Mouse (Mus musculus): ENCODE measurements at regions not wholly inside any gene's neighbourhood (a gene's known extent, or its start where the extent isn't known, plus 50 kb on each side); places are given as distances from the start of the nearest gene placed in this dataset.

DNA sequence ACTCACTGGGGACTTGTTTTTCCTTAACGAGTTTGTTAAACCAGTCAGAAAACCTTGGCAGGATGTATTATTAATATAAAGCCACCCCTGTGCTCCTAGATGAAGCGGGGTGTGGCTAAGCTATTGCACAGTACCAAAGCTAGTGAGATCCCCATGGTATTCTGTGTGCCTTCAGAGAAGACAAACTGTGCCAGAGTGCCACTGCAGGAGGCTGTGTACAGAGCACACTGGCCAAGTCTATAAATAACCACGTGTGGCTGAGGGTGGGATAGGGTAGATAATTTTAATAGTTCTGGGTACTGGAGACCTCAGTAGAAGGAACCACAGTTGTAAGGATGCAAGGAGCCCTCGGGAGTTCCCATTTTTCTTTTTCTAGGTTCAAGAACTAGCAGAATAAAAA is 54.7 kb upstream of the Prpf4b start:
- 71% methylated on average over 4 of the region's 4 CpGs for WGBS
- ATAC-seq (replicated peaks; ENCODE audit: low FRiP score, low read depth), result no peak
- Histone ChIP-seq H3K9ac (ENCODE audit: low read depth, low read length) (no peak overlapping the region), H3K4me3 (replicated peaks; ENCODE audit: low read depth, low read length) (no peak overlapping the region), H3K27me3 (ENCODE audit: insufficient read depth, low read length) (no peaks in the 10 kb centered on the region), H3K27ac (no peak overlapping the region), H3K4me2 (ENCODE audit: low read length) (no peak overlapping the region), H3K36me3 (ENCODE audit: insufficient read depth, low read length) (no peaks in the 10 kb centered on the region), H3K9me3 (replicated peaks; ENCODE audit: low read length) (no peaks in the 10 kb centered on the region), H3K4me1 (replicated peaks; ENCODE audit: insufficient read depth, low read length) (no peaks in the 10 kb centered on the region)
- DNase-seq (ENCODE audit: low spot score), result no peak
- TF ChIP-seq CTCF (IDR thresholded peaks at IDR 0.05; ENCODE audit: low read depth), result no peak

DNA sequence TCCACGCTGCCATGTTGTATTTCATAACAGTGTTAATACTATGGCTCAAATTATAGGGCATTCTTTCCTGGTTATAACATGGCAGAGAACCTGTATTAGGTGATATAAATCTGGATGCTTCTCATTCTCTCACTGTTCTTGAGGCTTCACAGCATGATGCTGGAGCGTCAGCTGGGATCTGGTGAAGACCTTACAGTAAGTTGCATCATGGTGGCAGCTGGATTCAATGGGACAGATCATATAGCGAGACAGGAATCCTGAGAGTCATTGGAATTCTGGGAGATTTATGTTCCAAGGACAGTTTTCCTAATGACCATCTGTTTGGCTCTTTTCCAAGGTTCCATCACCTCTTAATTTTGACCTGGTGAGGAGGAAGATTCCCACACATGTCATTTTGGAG is 53.2 kb upstream of the Prpf4b start:
- Histone ChIP-seq H3K27ac (no peak overlapping the region), H3K4me2 (ENCODE audit: low read length) (no peak overlapping the region), H3K27me3 (ENCODE audit: insufficient read depth, low read length) (no peaks in the 10 kb centered on the region), H3K9me3 (replicated peaks; ENCODE audit: low read length) (no peaks in the 10 kb centered on the region), H3K4me1 (replicated peaks; ENCODE audit: insufficient read depth, low read length) (no peaks in the 10 kb centered on the region), H3K36me3 (ENCODE audit: insufficient read depth, low read length) (no peaks in the 10 kb centered on the region), H3K4me3 (replicated peaks; ENCODE audit: low read depth, low read length) (no peak overlapping the region), H3K9ac (ENCODE audit: low read depth, low read length) (no peak overlapping the region)
- DNase-seq (ENCODE audit: low spot score) (no peak), ATAC-seq (replicated peaks; ENCODE audit: low FRiP score, low read depth) (no peak)
- WGBS, result 95% methylated on average over 3 of the region's 3 CpGs
- TF ChIP-seq CTCF (IDR thresholded peaks at IDR 0.05; ENCODE audit: low read depth), result no peak

DNA sequence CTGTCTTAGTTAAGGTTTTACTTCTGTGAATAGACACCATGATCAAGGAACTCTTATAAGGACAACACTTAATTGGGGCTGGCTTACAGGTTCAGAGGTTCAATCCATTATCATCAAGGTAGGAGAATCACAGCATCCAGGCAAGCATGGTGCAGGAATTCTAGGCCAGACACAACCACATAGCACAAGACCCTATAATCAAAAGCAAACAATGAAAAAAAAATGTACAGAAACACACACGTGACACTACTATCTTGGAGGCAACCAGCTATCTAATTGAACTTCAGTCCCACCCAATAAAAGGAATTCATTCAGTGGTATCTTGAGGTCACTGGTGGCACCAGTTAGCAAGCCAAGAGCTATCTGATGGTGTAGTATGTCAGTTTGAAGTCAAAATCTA is 50.9 kb upstream of the Prpf4b start:
- no peak overlapping the region for H3K9ac ChIP-seq (ENCODE audit: low read depth, low read length)
- 98% methylated on average over 1 of the region's 1 CpGs for WGBS
- no peak overlapping the region for H3K4me2 ChIP-seq (ENCODE audit: low read length)
- TF ChIP-seq CTCF (IDR thresholded peaks at IDR 0.05; ENCODE audit: low read depth), result no peak
- no peaks in the 10 kb centered on the region for H3K4me1 ChIP-seq (replicated peaks; ENCODE audit: insufficient read depth, low read length)
- no peak overlapping the region for H3K4me3 ChIP-seq (replicated peaks; ENCODE audit: low read depth, low read length)
- no peak overlapping the region for H3K27ac ChIP-seq
- H3K9me3 ChIP-seq (replicated peaks; ENCODE audit: low read length), result no peaks in the 10 kb centered on the region
- no peak for DNase-seq (ENCODE audit: low spot score)
- no peak for ATAC-seq (replicated peaks; ENCODE audit: low FRiP score, low read depth)
- H3K27me3 ChIP-seq (ENCODE audit: insufficient read depth, low read length), result no peaks in the 10 kb centered on the region
- no peaks in the 10 kb centered on the region for H3K36me3 ChIP-seq (ENCODE audit: insufficient read depth, low read length)
